Mouse (Mus musculus): ENCODE measurements around the gene Klhdc8b. TPM values are rescaled to one million over a fixed set of nuclear protein-coding genes. Genes with fewer than 3 reads are reported as not detected.

Klhdc8b gene
- polyA plus RNA-seq, 1 experiment from 2014 or later, result 24.2 TPM

- Histone ChIP-seq H3K27ac (ENCODE audit: low read depth, low read length) (no peak within 1 kb of the TSS), H3K9ac (ENCODE audit: low read depth, low read length) (no peak within 1 kb of the TSS), H3K36me3 (ENCODE audit: control insufficient read depth, insufficient read depth) (no peaks in the 10 kb centered on the region), H3K4me3 (ENCODE audit: low read depth, low read length) (no peak within 1 kb of the TSS), H3K4me1 (replicated peaks; ENCODE audit: control insufficient read depth, insufficient read depth, low read length) (no peaks in the 10 kb centered on the region), H3K9me3 (ENCODE audit: control insufficient read depth) (no peaks in the 10 kb centered on the region), H3K4me2 (replicated peaks; ENCODE audit: low read depth) (no peak within 1 kb of the TSS), H3K27me3 (replicated peaks; ENCODE audit: control insufficient read depth, insufficient read depth, low read length) (no peaks in the 10 kb centered on the region)
- no peak for TF ChIP-seq CTCF (IDR thresholded peaks at IDR 0.05; ENCODE audit: low read depth)
- WGBS, result 67% methylated on average over 3 of the region's 3 CpGs
- ATAC-seq, result no peak
Measured at GRCm38 (mm10) chr9:108436182-108436581, 25.2 kb downstream of the Klhdc8b start, which contains the start of gene BC048562. Gene BC048562, plus strand, starts transcription at chr9:108436482.

DNA sequence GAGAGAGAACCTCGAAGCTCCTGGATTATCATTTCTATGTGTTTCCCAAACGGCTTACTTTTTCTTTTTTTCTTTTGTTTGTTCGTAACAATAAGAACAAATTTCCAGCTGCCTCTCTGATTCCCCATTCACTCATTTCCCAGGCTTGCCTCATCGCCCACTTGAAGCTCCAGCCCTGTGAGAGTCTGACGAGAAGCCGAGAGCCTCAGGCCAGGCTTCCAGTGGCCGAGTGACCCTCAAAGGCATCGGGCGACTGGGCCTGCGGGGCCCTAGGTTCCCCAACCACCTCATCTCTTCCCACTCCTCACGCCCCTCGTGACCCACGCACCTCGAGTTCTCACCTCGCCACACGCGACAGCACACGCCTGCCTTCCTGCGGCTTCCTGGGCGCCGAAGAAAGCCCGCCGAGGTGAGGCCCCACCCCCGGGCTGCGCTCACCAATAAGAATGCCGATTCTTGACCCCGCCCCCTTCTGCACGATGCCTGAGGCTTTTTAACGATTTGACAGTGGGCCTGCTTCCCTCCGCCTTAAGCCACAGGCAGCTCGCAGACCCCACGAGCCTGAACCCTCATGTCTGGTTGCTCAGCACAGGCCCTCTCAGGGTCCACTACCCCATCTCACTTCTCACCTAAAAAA is 29.8 kb downstream of the Klhdc8b start:
- ATAC-seq, result no peak
- Histone ChIP-seq H3K27ac (ENCODE audit: low read depth, low read length) (no peak overlapping the region), H3K9me3 (ENCODE audit: control insufficient read depth) (no peaks in the 10 kb centered on the region), H3K27me3 (replicated peaks; ENCODE audit: control insufficient read depth, insufficient read depth, low read length) (no peaks in the 10 kb centered on the region), H3K4me1 (replicated peaks; ENCODE audit: control insufficient read depth, insufficient read depth, low read length) (no peaks in the 10 kb centered on the region), H3K4me2 (replicated peaks; ENCODE audit: low read depth) (peak overlapping the region; percentile 44; the same call in 1 of the 2 replicates), H3K36me3 (ENCODE audit: control insufficient read depth, insufficient read depth) (no peaks in the 10 kb centered on the region), H3K4me3 (ENCODE audit: low read depth, low read length) (peak overlapping the region; percentile 7; the same call in 1 of the 2 replicates), H3K9ac (ENCODE audit: low read depth, low read length) (no peak overlapping the region)
- 51% methylated on average over 32 of the region's 32 CpGs for WGBS
- no peak for TF ChIP-seq CTCF (IDR thresholded peaks at IDR 0.05; ENCODE audit: low read depth)

- Histone ChIP-seq H3K36me3 (ENCODE audit: control insufficient read depth, insufficient read depth) (no peaks in the 10 kb centered on the region), H3K4me2 (replicated peaks; ENCODE audit: low read depth) (no peak within 1 kb of the TSS)
Measured at GRCm38 (mm10) chr9:108428384-108428783, 33.0 kb downstream of the Klhdc8b start, which contains the start of gene Ccdc36. Gene Ccdc36, minus strand, starts transcription at chr9:108428484.

DNA sequence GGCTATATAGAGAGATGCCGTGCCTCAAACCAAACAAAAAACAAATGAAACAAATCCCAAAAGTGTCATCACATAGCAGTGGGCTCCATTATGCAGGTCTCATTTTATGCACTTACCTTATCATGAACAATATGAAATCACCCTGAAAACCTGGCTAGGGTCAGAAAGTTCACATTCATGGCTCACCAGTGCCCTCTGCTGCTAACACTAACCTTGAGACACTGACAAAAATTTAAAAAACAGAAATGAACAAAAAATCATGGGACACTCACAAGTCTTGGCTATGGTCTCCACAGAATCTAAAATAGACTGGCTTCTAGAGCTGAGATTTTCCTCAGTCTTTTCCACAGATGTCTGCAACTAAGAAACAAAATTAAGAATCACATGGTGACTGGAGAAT is 49.2 kb downstream of the Klhdc8b start:
- H3K4me1 ChIP-seq (replicated peaks; ENCODE audit: control insufficient read depth, insufficient read depth, low read length), result no peaks in the 10 kb centered on the region
- ATAC-seq, result no peak
- no peaks in the 10 kb centered on the region for H3K27me3 ChIP-seq (replicated peaks; ENCODE audit: control insufficient read depth, insufficient read depth, low read length)
- H3K27ac ChIP-seq (ENCODE audit: low read depth, low read length), result no peak overlapping the region
- H3K4me3 ChIP-seq (ENCODE audit: low read depth, low read length), result no peak overlapping the region
- H3K9me3 ChIP-seq (ENCODE audit: control insufficient read depth), result no peaks in the 10 kb centered on the region
- 58% methylated on average over 1 of the region's 1 CpGs for WGBS
- peak; percentile 72 for TF ChIP-seq CTCF (IDR thresholded peaks at IDR 0.05; ENCODE audit: low read depth)
- H3K9ac ChIP-seq (ENCODE audit: low read depth, low read length), result no peak overlapping the region
- H3K36me3 ChIP-seq (ENCODE audit: control insufficient read depth, insufficient read depth), result no peaks in the 10 kb centered on the region
- no peak overlapping the region for H3K4me2 ChIP-seq (replicated peaks; ENCODE audit: low read depth)

More at GRCm38 (mm10) chr9:108428384-108428783, 33.0 kb downstream of the Klhdc8b start, which contains the start of gene Ccdc36:
- no peak within 1 kb of the TSS for H3K4me3 ChIP-seq (ENCODE audit: low read depth, low read length)
- no peaks in the 10 kb centered on the region for H3K9me3 ChIP-seq (ENCODE audit: control insufficient read depth)
- H3K27ac ChIP-seq (ENCODE audit: low read depth, low read length), result no peak within 1 kb of the TSS
- no peak for ATAC-seq
- no peaks in the 10 kb centered on the region for H3K27me3 ChIP-seq (replicated peaks; ENCODE audit: control insufficient read depth, insufficient read depth, low read length)
- TF ChIP-seq CTCF (IDR thresholded peaks at IDR 0.05; ENCODE audit: low read depth), result no peak
- H3K9ac ChIP-seq (ENCODE audit: low read depth, low read length), result no peak within 1 kb of the TSS
- H3K4me1 ChIP-seq (replicated peaks; ENCODE audit: control insufficient read depth, insufficient read depth, low read length), result no peaks in the 10 kb centered on the region

DNA sequence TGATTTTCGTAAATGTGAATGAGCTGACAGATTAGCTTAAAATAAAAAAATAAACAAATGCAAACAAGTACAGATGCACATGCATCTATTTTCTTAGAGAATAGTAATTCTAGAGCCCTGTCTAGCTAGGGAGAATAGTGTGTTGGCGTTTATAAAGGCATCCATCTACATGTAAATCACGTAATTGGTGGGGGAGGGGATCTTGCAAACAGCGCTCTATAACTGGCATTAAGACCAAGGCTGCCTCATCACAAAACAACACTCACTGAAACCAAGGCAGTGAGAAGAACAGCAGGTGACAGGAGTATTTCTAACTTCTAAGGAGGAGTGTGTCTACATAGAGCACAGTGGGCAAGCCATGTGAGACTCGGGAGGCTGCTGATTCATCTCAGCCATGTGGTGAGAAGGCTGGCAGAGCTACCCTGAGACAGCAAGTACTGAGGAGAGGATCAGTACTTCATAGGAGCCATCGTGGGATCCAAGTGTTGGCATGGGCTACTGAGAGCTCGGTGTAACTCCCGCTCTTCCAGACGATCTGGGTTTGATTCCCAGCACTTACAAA is 49.9 kb downstream of the Klhdc8b start:
- WGBS, result 80% methylated on average over 9 of the region's 9 CpGs
- no peak overlapping the region for H3K4me3 ChIP-seq (ENCODE audit: low read depth, low read length)
- no peak for TF ChIP-seq CTCF (IDR thresholded peaks at IDR 0.05; ENCODE audit: low read depth)

GRCm38 (mm10) chr9:108409535-108409934 is 51.8 kb downstream of the Klhdc8b start:
- WGBS, result 88% methylated on average over 4 of the region's 4 CpGs
- no peaks in the 10 kb centered on the region for H3K9me3 ChIP-seq (ENCODE audit: control insufficient read depth)
- H3K4me1 ChIP-seq (replicated peaks; ENCODE audit: control insufficient read depth, insufficient read depth, low read length), result no peaks in the 10 kb centered on the region
- no peak for TF ChIP-seq CTCF (IDR thresholded peaks at IDR 0.05; ENCODE audit: low read depth)
- ATAC-seq, result no peak
- H3K4me2 ChIP-seq (replicated peaks; ENCODE audit: low read depth), result no peak overlapping the region
- H3K9ac ChIP-seq (ENCODE audit: low read depth, low read length), result no peak overlapping the region
- no peaks in the 10 kb centered on the region for H3K36me3 ChIP-seq (ENCODE audit: control insufficient read depth, insufficient read depth)
- H3K27ac ChIP-seq (ENCODE audit: low read depth, low read length), result no peak overlapping the region
- no peaks in the 10 kb centered on the region for H3K27me3 ChIP-seq (replicated peaks; ENCODE audit: control insufficient read depth, insufficient read depth, low read length)
- no peak overlapping the region for H3K4me3 ChIP-seq (ENCODE audit: low read depth, low read length)

More for the DNA sequence above, 49.9 kb downstream of the Klhdc8b start:
- H3K9ac ChIP-seq (ENCODE audit: low read depth, low read length), result no peak overlapping the region
- no peaks in the 10 kb centered on the region for H3K9me3 ChIP-seq (ENCODE audit: control insufficient read depth)
- H3K36me3 ChIP-seq (ENCODE audit: control insufficient read depth, insufficient read depth), result no peaks in the 10 kb centered on the region
- no peak overlapping the region for H3K4me2 ChIP-seq (replicated peaks; ENCODE audit: low read depth)
- H3K4me1 ChIP-seq (replicated peaks; ENCODE audit: control insufficient read depth, insufficient read depth, low read length), result no peaks in the 10 kb centered on the region
- ATAC-seq, result no peak
- no peaks in the 10 kb centered on the region for H3K27me3 ChIP-seq (replicated peaks; ENCODE audit: control insufficient read depth, insufficient read depth, low read length)
- no peak overlapping the region for H3K27ac ChIP-seq (ENCODE audit: low read depth, low read length)

All from intestine, postnatal 0 days (tissue).